Mouse (Mus musculus) kidney, adult 11 months (tissue): ENCODE data around the gene 2700049A03Rik.
"Not testable (repeated sequence)": the region's sequence is repeated elsewhere in the genome, so short reads cannot be mapped to it uniquely, and the experiment has no call there.

ENCODE experiments used
- DNase-seq: peaks from one replicate; pipeline ENCODE4 v3.0.0; 2022

Gene 2700049A03Rik

GRCm38 (mm10) chr12:71136130-71136973, at the start of gene 2700049A03Rik, which contains the start of gene Timm9:
Gene 2700049A03Rik, plus strand, starts transcription at chr12:71136848.
Gene Timm9, minus strand, starts transcription at chr12:71136684.
- peak; percentile 77 for DNase-seq

GRCm38 (mm10) chr12:71104275-71104674, 32.4 kb upstream of the 2700049A03Rik start:
- DNase-seq = not testable (repeated sequence)

- DNase-seq = no peak
Observed at GRCm38 (mm10) chr12:71107216-71107771, 29.4 kb upstream of the 2700049A03Rik start.

GRCm38 (mm10) chr12:71111331-71111730, 25.3 kb upstream of the 2700049A03Rik start, which contains the start of gene Tomm20l:
Gene Tomm20l, plus strand, starts transcription at chr12:71111428.
- peak; percentile 64 for DNase-seq

GRCm38 (mm10) chr12:71113074-71113473, 23.6 kb upstream of the 2700049A03Rik start:
- no peak for DNase-seq

GRCm38 (mm10) chr12:71113675-71114288, 22.9 kb upstream of the 2700049A03Rik start:
- DNase-seq = peak; percentile 51

GRCm38 (mm10) chr12:71116411-71116810, 20.2 kb upstream of the 2700049A03Rik start:
- DNase-seq = no peak

- no peak for DNase-seq
Observed at GRCm38 (mm10) chr12:71122731-71123130, 13.9 kb upstream of the 2700049A03Rik start.

GRCm38 (mm10) chr12:71123286-71123685, 13.4 kb upstream of the 2700049A03Rik start:
- no peak for DNase-seq

GRCm38 (mm10) chr12:71135581-71135980, 1.1 kb upstream of the 2700049A03Rik start:
- no peak for DNase-seq

- peak; percentile 74 for DNase-seq
Observed at GRCm38 (mm10) chr12:71136974-71137491, 385 bp downstream of the 2700049A03Rik start.

GRCm38 (mm10) chr12:71137686-71138085, 1.0 kb downstream of the 2700049A03Rik start:
- no peak for DNase-seq

GRCm38 (mm10) chr12:71139258-71139828, 2.7 kb downstream of the 2700049A03Rik start:
- DNase-seq = no peak

- DNase-seq = no peak
Observed at GRCm38 (mm10) chr12:71141189-71141588, 4.5 kb downstream of the 2700049A03Rik start.

GRCm38 (mm10) chr12:71147641-71148040, 11.0 kb downstream of the 2700049A03Rik start:
- DNase-seq = no peak

- DNase-seq = no peak
Observed at GRCm38 (mm10) chr12:71148801-71149200, 12.2 kb downstream of the 2700049A03Rik start.

- no peak for DNase-seq
Observed at GRCm38 (mm10) chr12:71149456-71149855, 12.8 kb downstream of the 2700049A03Rik start.

GRCm38 (mm10) chr12:71150167-71150566, 13.5 kb downstream of the 2700049A03Rik start:
- DNase-seq = no peak

GRCm38 (mm10) chr12:71154979-71155378, 18.3 kb downstream of the 2700049A03Rik start:
- DNase-seq = no peak

- DNase-seq = no peak
Observed at GRCm38 (mm10) chr12:71157974-71158373, 21.3 kb downstream of the 2700049A03Rik start.

GRCm38 (mm10) chr12:71164410-71164809, 27.8 kb downstream of the 2700049A03Rik start:
- no peak for DNase-seq

- no peak for DNase-seq
Observed at GRCm38 (mm10) chr12:71169911-71170310, 33.3 kb downstream of the 2700049A03Rik start.

- DNase-seq = no peak
Observed at GRCm38 (mm10) chr12:71183736-71184135, 47.1 kb downstream of the 2700049A03Rik start.
